Mouse (Mus musculus): ENCODE results near the gene Pepd. TPM values are rescaled to one million over a fixed set of nuclear protein-coding genes. Genes with fewer than 3 reads are reported as not detected.

Gene Pepd
- 30.1 and 33.0 TPM in 2 replicates for total RNA-seq (2017)

DNA sequence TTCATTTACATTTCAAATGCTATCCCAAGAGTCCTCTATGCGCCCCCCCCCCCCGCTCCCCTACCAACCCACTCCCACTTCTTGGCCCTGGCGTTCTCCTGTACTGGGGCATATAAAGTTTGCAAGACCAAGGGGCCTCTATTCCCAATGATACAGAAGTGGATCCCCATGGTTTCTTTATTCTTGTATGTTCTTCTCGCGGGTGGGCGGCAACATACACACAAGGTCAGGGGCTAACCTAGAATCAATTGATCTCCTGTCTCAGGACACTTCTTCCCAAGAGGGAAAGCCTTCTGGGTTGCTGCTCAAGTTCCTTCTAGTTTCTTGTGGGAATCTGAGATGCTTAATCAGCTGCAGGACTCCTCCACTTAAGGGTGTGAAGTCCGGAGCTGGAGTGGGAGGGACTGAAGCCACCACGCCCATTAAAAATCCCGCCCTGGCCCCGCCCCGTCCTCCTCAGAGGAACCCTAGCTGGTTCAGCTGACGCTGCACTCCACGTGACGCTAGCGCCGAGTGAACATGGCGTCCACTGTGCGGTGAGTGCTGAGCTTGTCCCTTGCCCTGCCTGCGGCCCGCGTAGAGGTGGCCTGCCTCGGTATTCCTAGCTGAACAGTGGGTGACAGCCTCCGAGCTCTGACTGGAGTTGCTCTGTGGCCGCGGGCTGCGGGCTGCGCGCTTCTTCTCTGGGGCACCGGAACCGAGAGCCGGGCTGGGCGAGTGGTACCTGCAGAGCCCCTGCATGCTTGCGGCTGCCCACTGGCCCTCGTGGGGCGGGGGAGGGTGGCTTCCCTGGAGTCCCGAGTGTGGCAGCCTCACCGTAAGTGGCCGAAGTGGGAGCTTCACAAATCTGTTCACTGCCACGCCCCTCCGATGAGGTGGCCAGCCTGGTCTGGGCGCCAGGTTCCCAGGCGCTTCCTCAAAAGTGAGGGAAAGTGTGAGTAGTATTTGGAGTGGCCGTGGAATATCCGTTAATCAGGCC, at the start of gene Pepd:
TSS of gene Pepd (plus strand) at position 461 of the 979 bp plus-strand sequence.
- peak; percentile 96 for ATAC-seq (replicated peaks; ENCODE audit: low read depth, poor library complexity, severe bottlenecking)

DNA sequence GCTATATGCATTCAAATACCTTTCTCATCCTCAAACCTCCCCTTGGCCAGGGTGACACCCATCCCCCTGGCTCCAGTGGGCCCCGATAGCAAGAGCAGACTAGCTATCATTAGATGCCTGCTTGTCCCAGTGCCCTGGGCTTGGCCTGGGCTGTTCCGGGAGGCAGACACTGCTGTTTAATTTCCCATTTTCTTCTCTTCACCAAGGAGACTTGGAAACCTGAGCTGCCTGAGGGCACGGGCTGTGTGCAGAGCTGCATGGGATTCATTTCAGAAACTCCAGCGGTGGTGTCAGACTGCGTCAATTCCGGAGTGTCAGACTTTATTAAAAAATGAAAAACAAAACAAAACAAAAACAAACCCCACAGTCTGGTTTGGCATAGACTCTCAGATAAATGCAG, 44.9 kb upstream of the Pepd start:
- no peak for ATAC-seq (replicated peaks; ENCODE audit: low read depth, poor library complexity, severe bottlenecking)

DNA sequence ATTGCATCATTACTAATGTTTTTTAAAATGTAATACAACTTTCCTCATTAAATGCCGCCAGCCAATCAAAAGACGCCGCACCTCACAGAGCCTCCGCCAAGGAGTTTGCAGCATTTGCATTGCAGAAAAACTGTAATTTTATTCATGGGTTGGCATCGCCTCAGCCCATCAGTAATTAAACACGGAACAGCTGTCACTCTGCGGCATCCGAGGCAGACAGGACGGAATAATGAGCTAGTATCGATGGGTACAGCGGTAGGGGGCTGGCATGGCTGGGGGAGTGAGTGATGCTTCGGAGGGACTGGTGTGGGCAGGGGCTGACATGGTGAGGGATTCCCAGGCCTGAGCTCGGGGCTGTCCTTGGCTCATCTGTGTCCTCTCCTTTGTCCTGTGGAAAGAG, 42.5 kb upstream of the Pepd start:
- no peak for ATAC-seq (replicated peaks; ENCODE audit: low read depth, poor library complexity, severe bottlenecking)

DNA sequence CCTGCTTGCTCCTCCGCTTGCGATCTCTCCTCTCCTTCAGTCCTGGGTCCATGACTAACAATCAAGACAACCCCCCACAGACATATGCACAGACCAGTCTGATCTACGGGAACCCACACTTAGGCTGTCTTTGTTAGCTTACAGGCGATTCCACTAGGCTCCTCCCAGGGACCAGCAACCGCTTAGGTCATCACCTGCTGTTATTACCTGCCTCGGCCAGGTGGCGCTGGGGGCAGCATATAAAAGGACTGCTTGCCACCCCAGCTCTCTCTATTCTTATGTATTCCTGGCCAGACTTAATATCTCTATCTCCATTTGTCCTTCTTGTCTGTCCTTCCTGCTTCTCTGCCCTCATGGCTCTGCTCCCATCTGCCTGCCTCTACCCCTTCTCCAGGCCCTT, 35.4 kb upstream of the Pepd start:
- no peak for ATAC-seq (replicated peaks; ENCODE audit: low read depth, poor library complexity, severe bottlenecking)

DNA sequence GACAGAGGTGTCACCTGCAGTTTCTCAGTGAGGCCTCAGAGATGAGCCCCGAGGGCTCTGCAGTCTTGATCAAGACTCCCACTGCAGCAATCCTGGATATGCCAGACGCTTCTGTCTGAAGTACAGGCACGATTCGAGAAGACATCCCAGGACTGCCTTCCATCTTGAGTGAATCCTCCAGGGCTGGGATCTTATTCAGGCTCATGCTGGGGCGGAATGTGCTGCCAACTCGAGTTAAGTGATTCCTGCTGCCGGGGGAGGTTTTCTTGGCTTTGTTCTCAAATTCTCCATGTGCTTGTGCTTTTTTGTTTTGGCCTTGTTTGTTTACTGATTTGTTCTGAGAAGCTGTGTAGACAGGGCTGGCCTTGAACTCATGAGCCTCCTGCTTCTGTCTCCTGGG, 34.4 kb upstream of the Pepd start:
- ATAC-seq (replicated peaks; ENCODE audit: low read depth, poor library complexity, severe bottlenecking): no peak

DNA sequence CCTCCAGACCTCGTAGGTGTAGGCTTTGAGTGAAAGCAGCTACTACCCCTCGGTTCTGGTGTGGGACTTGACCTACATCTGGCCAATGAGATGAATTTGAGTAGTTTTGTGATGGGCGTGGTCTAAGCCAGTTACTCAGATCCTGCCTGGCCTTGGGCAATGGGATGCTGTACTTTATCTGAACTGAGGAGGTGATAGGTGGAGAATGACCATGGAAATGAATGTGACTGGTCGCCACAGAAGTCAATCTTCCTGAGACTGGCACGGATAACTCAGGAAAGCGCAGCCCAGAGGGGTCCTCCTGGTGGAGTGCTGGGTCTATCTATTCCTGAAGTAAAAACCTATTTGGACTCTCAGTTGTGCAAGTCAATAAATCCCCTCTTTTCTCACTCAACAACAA, 23.7 kb upstream of the Pepd start:
- ATAC-seq (replicated peaks; ENCODE audit: low read depth, poor library complexity, severe bottlenecking): no peak

DNA sequence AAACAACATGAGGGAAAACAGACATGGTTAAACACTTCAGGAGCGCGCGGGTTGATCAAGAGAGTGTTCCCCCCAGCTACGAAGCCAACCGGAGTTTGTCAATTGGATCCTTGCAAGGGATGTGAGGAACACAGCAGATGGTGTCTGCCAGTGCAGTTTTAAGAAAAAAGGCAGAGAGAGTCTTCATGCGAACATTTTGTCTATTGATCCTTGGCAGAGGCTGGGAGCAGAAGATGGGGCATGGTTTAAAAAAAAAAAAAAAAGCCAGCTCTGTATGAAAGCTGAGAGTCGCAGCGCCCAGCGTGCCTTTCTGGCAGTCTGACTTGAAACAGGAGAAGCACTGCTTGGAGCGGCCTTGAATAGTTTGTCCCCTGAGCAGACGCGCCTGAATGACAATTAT, 23.3 kb upstream of the Pepd start:
- no peak for ATAC-seq (replicated peaks; ENCODE audit: low read depth, poor library complexity, severe bottlenecking)

DNA sequence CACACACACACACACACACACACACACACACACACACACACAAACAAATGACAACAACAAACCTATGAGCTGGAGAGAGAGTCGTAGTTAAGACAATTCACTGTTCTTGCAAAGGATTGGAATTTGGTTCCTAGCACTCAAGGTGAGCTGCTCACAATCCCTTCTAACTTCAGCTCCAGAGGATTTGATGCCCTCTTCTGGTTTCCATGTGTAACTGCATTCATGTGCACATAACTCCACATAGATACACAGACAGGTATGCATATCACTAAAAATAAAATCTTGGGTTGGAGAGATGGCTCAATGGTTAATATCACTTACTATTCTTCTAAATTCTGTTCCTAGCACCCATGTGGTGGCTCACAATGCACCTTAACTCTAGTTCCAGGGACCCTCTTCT, 19.3 kb upstream of the Pepd start:
- ATAC-seq (replicated peaks; ENCODE audit: low read depth, poor library complexity, severe bottlenecking): no peak

DNA sequence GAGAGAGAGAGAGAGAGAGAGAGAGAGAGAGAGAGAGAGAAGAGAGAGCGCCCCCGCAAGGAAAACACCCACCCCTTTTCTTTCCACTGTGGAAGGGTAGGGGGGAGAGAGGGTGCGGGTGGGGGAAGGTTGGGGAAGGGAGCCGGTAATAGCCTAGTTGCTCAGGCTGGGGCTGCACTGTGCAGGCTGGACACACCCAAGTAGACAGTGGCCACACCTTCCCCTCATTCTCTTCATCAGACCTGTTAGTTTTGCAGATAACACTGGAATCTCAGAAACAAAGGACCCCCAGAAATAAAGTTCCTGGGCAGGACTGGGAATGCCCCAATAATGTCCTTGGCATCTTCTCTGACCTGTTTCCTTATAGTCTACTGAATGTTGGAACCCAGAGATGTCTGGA, 15.7 kb upstream of the Pepd start:
- no peak for ATAC-seq (replicated peaks; ENCODE audit: low read depth, poor library complexity, severe bottlenecking)

DNA sequence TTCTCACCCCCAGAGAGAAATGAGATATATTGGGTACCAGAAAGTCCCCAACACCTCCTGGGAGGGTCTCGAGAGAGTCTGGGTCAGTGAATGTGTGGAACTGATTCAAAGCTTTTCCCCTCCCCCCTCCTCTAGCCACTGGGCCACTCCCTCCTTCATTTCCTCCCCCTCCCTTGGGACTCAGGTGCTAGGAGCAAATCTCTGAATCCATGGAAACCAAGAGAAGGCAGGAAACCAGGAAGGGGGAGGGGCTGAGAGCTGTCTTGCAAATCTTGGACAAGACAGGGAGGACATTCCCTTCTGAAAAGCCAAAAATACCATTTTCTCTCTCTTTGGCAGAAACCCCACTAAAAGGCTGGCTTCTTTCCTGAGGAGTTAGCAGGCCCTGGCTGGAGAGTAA, 15.1 kb upstream of the Pepd start:
- ATAC-seq (replicated peaks; ENCODE audit: low read depth, poor library complexity, severe bottlenecking): no peak

DNA sequence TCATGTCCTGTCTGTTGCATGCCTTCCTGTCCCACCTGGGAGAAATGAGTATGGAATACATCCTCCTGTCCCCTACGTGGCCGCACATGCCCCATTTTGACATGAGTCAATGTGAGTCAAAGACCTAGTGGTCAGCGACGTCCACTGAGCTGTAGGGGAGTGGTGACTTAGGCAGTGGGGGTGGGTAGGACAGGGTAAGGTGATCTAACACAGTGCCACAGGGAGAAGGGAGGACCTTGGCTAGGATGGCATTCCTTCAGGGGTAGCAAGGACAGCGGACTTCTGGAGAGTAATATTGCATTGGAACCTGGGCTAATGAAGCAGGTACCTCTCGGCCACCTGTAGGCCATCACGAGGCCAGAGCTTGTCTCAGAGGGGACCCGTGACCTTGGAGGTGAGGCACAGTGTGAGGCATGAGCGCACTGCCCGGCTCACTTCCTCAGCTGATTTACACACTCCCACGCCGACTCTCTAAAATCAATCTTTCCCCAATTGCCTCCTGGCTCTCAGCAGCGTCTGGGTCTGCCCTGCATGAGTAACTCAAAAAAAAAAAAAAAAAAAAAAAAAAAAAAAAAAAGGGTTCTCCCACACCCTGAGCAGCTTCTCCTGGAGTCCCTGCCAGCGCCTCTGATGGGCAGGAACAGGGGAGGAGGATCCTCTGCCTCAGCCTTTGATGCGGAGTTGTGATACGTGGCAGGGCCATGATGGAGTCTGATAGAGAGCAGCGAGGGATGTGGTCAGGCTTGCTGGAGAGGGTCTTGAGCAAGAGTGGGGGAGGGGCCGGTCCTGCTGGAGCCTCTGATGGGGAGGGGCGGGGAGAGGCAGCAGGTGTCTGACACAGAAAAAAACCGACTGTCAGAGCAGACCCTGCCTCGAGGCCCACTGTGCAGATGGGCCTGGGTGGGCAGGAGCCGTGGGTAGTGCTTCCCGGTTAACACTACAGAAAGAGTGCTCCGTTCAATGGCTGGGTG, 1.8 kb upstream of the Pepd start:
- peak; percentile 18; the same call in 1 of the 2 replicates for ATAC-seq (replicated peaks; ENCODE audit: low read depth, poor library complexity, severe bottlenecking)

DNA sequence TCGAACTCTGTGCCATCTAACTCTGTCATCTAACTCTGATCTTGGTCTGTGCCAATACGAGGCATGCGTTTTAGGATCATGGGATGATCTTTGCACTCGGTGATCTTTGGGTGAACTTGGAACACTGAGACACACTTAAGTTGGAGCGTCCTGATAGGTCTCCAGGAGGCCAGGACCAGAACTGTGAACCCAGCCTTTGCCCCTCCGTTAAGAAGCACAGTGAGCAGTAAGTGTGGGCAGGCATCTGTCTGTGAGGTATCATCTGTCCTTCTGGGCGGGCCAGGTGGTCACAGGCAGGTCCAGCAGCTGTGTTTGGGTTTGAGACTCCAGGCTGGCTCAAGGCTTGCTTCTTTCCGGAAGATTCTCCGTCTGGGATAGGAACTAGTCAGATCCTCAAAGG, 1.8 kb downstream of the Pepd start:
- no peak for ATAC-seq (replicated peaks; ENCODE audit: low read depth, poor library complexity, severe bottlenecking)

DNA sequence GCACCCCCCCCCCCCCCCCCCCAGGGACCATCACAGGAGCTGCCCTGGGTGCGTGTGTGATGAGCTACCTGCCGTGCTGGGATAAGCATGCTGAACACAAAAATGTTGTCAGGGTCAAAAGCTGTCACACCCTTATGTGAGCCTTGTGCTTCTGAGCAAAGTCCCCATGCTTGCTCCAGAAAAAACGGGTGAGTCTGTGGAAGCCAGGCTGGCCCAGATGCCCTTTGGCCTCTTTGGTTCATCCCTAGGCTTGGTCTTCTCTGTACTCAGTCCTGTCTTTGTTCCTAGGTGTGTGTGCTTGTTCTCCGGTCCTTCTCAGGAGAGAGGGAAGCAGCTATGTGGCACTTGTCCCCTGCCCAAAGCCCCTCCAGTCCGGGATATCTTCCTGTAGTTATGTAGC, 3.4 kb downstream of the Pepd start:
- no peak for ATAC-seq (replicated peaks; ENCODE audit: low read depth, poor library complexity, severe bottlenecking)

DNA sequence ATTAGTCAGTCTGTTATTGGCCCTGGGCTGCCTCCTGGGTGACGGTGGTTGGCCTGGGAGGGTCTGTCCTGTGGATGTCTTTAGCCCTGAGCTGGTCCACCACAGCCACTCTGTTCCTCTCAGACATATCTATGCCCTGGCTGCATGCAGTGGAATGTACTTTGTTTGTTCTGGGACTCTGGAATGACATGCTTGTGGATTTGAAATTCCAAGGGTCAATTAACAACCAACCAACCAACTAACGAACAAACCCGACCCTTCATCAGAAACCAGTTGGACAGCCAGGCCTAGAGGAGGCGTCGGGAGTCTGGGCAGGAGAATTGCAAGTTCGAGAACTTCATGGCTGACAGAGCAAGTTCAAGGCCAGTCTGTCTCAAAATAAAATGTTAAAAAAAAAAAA, 5.4 kb downstream of the Pepd start:
- ATAC-seq (replicated peaks; ENCODE audit: low read depth, poor library complexity, severe bottlenecking): no peak

DNA sequence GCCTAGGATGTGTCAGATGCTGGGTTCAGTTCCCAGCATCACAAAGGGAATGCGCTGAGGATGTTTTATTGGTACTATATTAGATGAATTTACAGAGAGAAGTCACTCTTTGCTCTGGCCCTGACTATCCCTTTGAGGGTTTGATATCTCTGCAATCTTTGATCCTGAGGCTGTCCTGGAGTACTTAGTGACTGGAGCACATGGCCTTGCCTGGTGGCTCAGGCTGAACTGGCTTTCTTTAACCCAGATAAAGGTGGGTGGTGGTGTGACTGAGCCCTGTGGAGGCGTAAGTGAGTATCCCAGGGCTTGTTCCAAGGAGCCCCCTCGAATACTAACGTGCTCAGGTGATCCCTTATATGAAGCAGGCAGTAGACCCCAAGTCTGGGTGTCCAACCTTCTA, 5.8 kb downstream of the Pepd start:
- ATAC-seq (replicated peaks; ENCODE audit: low read depth, poor library complexity, severe bottlenecking): no peak

DNA sequence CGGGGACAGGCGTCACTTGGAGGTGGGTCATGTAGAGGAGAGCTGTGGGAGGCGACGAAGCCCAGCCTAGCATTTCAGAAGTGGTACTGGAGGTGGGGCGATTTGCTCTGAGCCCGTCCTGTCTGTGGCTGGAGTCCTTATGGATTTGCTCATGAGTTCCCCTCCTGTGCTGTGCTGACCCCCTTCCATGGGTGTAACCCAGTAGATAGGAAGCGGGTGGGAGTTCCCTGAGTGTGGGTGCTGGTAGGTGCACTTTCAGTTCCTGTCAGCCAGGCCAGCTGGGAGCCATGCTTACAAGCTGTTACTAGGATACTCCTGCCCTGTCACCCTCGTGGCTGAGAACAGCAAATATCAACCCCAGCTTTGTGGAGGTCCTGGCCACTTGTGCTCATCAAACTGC, 6.2 kb downstream of the Pepd start:
- ATAC-seq (replicated peaks; ENCODE audit: low read depth, poor library complexity, severe bottlenecking): peak; percentile 92

DNA sequence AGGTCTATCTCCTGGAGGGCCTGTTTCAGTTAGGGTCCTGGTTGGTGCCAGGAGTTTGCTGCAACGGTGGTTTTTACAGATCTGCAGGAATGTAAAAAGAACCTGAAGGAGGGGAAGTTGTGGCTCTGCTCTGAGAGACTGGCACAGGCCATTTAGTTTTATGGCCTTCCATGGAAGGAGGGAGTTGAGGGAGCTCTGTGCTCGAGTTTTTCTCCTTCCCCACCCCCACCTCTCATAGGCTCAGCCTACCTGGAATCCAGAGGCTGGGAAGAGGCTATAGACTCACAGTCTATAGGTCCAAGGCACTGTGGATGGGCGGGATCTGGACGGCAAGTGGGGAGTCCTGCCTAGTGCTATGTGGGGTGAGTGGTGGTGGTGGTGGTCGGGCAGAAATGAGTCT, 6.9 kb downstream of the Pepd start:
- ATAC-seq (replicated peaks; ENCODE audit: low read depth, poor library complexity, severe bottlenecking): no peak; the same call in 1 of the 2 replicates

DNA sequence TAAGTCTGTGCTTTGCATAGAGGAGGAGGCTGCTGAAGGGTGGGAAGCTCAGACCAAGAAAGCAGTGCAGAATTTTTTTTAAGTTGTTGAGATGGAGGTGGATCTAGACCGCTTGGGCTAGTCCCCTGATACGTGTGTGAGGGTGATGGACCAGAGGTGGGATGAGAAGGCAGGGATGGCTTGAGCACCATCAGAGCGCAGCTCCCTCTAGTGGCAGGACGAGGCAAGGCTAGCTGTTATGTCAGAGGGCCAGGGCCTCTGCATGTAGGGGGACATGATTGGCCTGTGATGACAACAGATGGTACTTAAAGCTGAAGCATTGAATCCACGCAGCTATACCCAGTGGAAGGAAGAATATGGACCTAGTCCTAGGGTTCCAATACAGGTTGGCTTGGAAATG, 7.6 kb downstream of the Pepd start:
- ATAC-seq (replicated peaks; ENCODE audit: low read depth, poor library complexity, severe bottlenecking): 0 out of 2 replicates have a peak, but pooled peaks have one; percentile 46

DNA sequence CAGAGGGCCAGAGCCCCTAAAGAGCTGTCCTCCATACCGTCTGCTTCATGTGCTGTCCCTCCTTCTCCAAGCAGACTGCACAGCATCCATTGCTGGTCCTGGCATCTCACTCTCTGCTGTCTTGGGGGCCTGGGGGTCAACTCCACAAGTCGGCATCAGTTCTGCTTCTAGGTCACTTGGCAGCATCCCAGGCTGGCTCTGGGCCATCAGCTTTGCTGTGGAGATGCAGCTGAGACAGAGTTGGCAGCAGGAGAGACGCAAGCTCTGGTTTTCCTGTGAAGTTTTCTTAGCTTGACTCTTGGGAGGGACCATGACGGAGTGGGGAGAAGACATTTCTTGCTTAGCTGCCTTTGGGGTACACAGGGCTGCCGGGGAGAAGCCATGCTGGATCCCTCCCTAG, 13.0 kb downstream of the Pepd start:
- ATAC-seq (replicated peaks; ENCODE audit: low read depth, poor library complexity, severe bottlenecking): no peak

DNA sequence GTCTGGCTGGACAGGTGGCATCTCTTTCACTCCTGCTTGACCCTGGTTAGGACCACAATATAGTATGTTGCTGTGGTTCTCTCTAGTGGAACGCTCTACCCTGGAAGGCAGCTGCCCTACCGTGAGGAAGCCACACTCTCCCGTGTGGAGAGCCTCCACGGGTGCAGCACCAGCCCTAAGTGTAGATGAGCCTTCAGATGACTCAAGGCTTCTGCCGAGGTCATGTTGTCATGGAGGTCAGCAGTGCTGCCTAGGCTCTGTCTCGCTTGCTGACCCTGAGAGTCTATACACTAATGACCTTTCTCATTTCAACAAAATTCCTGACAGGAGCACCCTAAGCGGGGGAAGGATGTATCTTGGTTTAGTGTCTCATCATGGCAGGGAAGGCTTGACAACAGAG, 13.8 kb downstream of the Pepd start:
- ATAC-seq (replicated peaks; ENCODE audit: low read depth, poor library complexity, severe bottlenecking): no peak

All from common myeloid progenitor, adult 5-6 weeks (primary cell).